Comparison of ENCODE assay signal across 23 mouse cellular contexts in the genomic region with DNA sequence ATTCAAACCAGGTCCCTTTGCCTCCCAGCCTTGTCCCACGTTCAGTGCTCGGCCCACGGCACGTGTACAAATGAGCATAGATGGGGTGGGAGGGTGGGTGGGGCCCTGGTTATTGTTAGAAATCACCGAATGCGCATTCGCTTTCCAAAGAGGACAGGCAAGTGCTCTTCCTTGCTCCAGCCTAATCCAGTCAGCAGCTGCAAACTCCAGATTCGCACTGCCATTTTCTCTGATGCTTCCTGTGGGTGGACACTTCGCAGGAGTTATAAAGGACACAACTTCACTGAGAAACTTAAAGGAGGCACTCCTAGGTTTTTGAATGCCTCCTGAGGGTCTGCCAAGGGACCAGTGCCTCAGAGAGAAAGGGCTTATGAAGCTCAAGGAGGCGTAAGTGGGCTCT. TPM values are rescaled to one million over a fixed set of nuclear protein-coding genes. Genes with fewer than 3 reads are reported as not detected.
DNase-seq lines count a peak whose midpoint lies in the region; ATAC-seq and TF ChIP-seq lines count a peak whose summit lies in the region.
"Had no signal": no experiment of that assay in that cellular context is flagged by ENCODE, and none has a peak within 500 bp of the region (broad histone marks: within the 10 kb centered on the region; RNA-seq: fewer than 3 reads in every experiment).

No protein-coding gene starts in this region.

- TF ChIP-seq CTCF in E14TG2a.4 (conservative IDR thresholded peaks at IDR 0.05; ENCODE audit: low read length) = no peak

- H3K27me3 ChIP-seq in hindbrain, embryonic 10.5 days (ENCODE audit: insufficient read depth, poor library complexity, severe bottlenecking) = peaks cover 50% of the 10 kb centered on the region
- H3K27me3 ChIP-seq in hindbrain, embryonic 13.5 days = peaks cover 18% of the 10 kb centered on the region
- H3K27me3 ChIP-seq in lung, embryonic 15.5 days = peaks cover 50% of the 10 kb centered on the region
- H3K27me3 ChIP-seq in E14TG2a.4 (ENCODE audit: insufficient read depth, low read length) = no peaks in the 10 kb centered on the region

- H3K36me3 ChIP-seq in hindbrain, embryonic 10.5 days = no peaks in the 10 kb centered on the region
- peaks cover 4% of the 10 kb centered on the region; the same call in 1 of the 2 replicates for H3K36me3 ChIP-seq in hindbrain, embryonic 13.5 days
- H3K36me3 ChIP-seq in lung, embryonic 15.5 days = no peaks in the 10 kb centered on the region
- H3K36me3 ChIP-seq in E14TG2a.4 (ENCODE audit: insufficient read depth, low read length) = peaks cover 30% of the 10 kb centered on the region
- H3K36me3 ChIP-seq: embryonic facial prominence, embryonic 10.5 days; heart, embryonic 13.5 days; hindbrain, embryonic 12.5 days; midbrain, embryonic 12.5 days had no signal

- H3K9me3 ChIP-seq in hindbrain, embryonic 10.5 days = no peaks in the 10 kb centered on the region
- no peaks in the 10 kb centered on the region for H3K9me3 ChIP-seq in hindbrain, embryonic 13.5 days
- no peaks in the 10 kb centered on the region for H3K9me3 ChIP-seq in lung, embryonic 15.5 days
- H3K9me3 ChIP-seq in E14TG2a.4 (ENCODE audit: low read length) = no peaks in the 10 kb centered on the region
- H3K9me3 ChIP-seq: embryonic facial prominence, embryonic 10.5 days; heart, embryonic 13.5 days; hindbrain, embryonic 12.5 days; midbrain, embryonic 12.5 days had no signal

- H3K9ac ChIP-seq in hindbrain, embryonic 13.5 days = no peak overlapping the region
- no peak overlapping the region for H3K9ac ChIP-seq in lung, embryonic 15.5 days
- H3K9ac ChIP-seq: liver, postnatal 0 days had no signal

- DNase-seq in hindbrain, embryonic 10.5 days (ENCODE audit: low spot score) = no peak
- DNase-seq in lung, postnatal 10 days = no peak
- DNase-seq in ZHBTc4 (ENCODE audit: low read depth, low spot score) = peak; percentile 49
- no peak for DNase-seq in adrenal gland, adult (ENCODE audit: inconsistent age in 2 of 2, low spot score in 1 of 2)
- no peak for DNase-seq in ovary, postnatal 36 days (ENCODE audit: low spot score)
- DNase-seq: adrenal gland, postnatal 14 days; forebrain, postnatal 0 days; gastrocnemius, postnatal 36 days; heart, adult 2 months; heart, postnatal 14 days; kidney, adult 11 months; liver, postnatal 0 days; lung, postnatal 14 days; retina, postnatal 1 day; thymus, adult 18-20 months had no signal

- WGBS in hindbrain, embryonic 10.5 days = 46% methylated on average over 10 of the region's 10 CpGs
- WGBS in hindbrain, embryonic 13.5 days = 51% methylated on average over 10 of the region's 10 CpGs
- 55% methylated on average over 10 of the region's 10 CpGs for WGBS in lung, embryonic 15.5 days

- no peak overlapping the region for H3K27ac ChIP-seq in hindbrain, embryonic 10.5 days
- no peak overlapping the region for H3K27ac ChIP-seq in hindbrain, embryonic 13.5 days
- no peak overlapping the region for H3K27ac ChIP-seq in lung, embryonic 15.5 days
- H3K27ac ChIP-seq: heart, adult 2 months; heart, embryonic 13.5 days; kidney, postnatal 0 days; midbrain, embryonic 12.5 days had no signal

- H3K4me3 ChIP-seq in hindbrain, embryonic 10.5 days = peak overlapping the region; percentile 66; the same call in 1 of the 2 replicates
- no peak overlapping the region for H3K4me3 ChIP-seq in hindbrain, embryonic 13.5 days
- no peak overlapping the region for H3K4me3 ChIP-seq in lung, embryonic 15.5 days
- H3K4me3 ChIP-seq in E14TG2a.4 (replicated peaks; ENCODE audit: low read length) = peak overlapping the region; percentile 84; the same call in 1 of the 2 replicates

- no peak for ATAC-seq in hindbrain, embryonic 13.5 days (ENCODE audit: low FRiP score)
- ATAC-seq in lung, embryonic 15.5 days (ENCODE audit: borderline replicate concordance, extremely low read depth, low FRiP score, low TSS enrichment) = no peak
- ATAC-seq: forebrain, postnatal 0 days; liver, postnatal 0 days had no signal

- H3K4me1 ChIP-seq in hindbrain, embryonic 10.5 days (replicated peaks) = peaks cover 38% of the 10 kb centered on the region
- H3K4me1 ChIP-seq in hindbrain, embryonic 13.5 days (replicated peaks) = peaks cover 42% of the 10 kb centered on the region
- peaks cover 8% of the 10 kb centered on the region for H3K4me1 ChIP-seq in lung, embryonic 15.5 days
- H3K4me1 ChIP-seq in E14TG2a.4 (replicated peaks; ENCODE audit: low read depth, low read length) = peaks cover 55% of the 10 kb centered on the region

- no peak overlapping the region for H3K4me2 ChIP-seq in hindbrain, embryonic 13.5 days
- H3K4me2 ChIP-seq in lung, embryonic 15.5 days = peak overlapping the region; percentile 99

RNA-seq across cellular contexts. Expression of a gene that starts 6.3 kb away (rescaled TPM):
- 78.7 and 81.1 TPM in 2 replicates for polyA plus RNA-seq in hindbrain, embryonic 10.5 days (2016; fragmentation: Nextera tagmentation; extraction: Ambion mirVana)
- polyA plus RNA-seq in hindbrain, embryonic 13.5 days (2015; fragmentation: Nextera tagmentation; extraction: Ambion mirVana) = 55.6 and 56.1 TPM in 2 replicates
- 57.2 and 63.1 TPM in 2 replicates for polyA plus RNA-seq in lung, embryonic 15.5 days (2015; fragmentation: Nextera tagmentation; extraction: Ambion mirVana)

Comparison
In these comparisons a context has a peak if more than half of its experiments do, and no peak if none do; other contexts are left out.
1. H3K4me3 ChIP-seq: peak in hindbrain, embryonic 10.5 days (single experiment) and E14TG2a.4 (single experiment); none in hindbrain, embryonic 13.5 days (single experiment) and lung, embryonic 15.5 days (single experiment).